Mouse (Mus musculus): ENCODE measurements around the gene Ank. TPM values are rescaled to one million over a fixed set of nuclear protein-coding genes. Genes with fewer than 3 reads are reported as not detected.

Gene Ank
- polyA plus RNA-seq, 1 experiment from 2014 or later: 6.2 TPM

DNA sequence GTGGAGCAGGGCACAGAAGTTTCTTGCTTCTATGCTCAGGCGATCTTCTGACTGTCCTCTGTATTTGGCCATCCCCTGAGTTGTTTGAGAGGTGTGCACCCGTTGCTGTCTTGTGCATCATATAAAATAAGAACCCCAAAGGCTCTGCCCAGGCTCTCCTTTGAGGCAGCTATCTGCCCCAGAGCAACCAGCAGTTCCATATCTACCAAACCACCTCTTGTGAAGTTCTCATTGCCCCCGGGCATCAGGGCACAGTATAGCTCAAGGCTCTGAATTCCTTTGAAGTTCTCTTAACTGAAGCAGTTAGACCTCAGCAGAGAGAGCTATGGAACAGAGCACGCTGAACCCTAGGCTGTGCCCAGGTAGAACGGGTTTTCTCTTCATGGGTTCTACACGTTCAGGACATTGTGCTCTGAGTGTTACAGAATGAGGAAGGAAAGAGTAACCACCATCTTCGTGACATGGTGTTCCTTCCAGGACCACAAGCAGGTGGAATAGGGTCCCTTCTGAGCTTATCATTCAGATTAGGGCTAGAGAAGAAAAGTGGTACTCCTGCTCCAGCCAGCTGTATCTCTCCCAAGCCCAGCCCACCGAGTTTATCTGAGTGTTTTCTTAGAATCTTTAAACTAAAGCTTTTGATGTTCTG lies 25.1 kb downstream of the Ank start:
- H3K4me1 ChIP-seq: peaks cover 40% of the 10 kb centered on the region
- no peak overlapping the region for H3K4me3 ChIP-seq
- DNase-seq (ENCODE audit: low spot score): no peak
- 87% methylated on average over 8 of the region's 8 CpGs for WGBS
- no peaks in the 10 kb centered on the region for H3K36me3 ChIP-seq (replicated peaks)
- no peaks in the 10 kb centered on the region for H3K27me3 ChIP-seq (replicated peaks; ENCODE audit: low read depth, poor library complexity, severe bottlenecking)
- H3K27ac ChIP-seq (replicated peaks): no peak overlapping the region
- H3K9me3 ChIP-seq: no peaks in the 10 kb centered on the region

- Histone ChIP-seq H3K36me3 (replicated peaks) (no peaks in the 10 kb centered on the region), H3K27ac (replicated peaks) (no peak overlapping the region), H3K4me3 (no peak overlapping the region), H3K27me3 (replicated peaks; ENCODE audit: low read depth, poor library complexity, severe bottlenecking) (no peaks in the 10 kb centered on the region), H3K4me1 (peaks cover 40% of the 10 kb centered on the region), H3K9me3 (no peaks in the 10 kb centered on the region)
- WGBS: 92% methylated on average over 10 of the region's 10 CpGs
- no peak for DNase-seq (ENCODE audit: low spot score)
Measured at GRCm38 (mm10) chr15:27492156-27492555, 25.7 kb downstream of the Ank start.

GRCm38 (mm10) chr15:27492734-27493133 lies 26.3 kb downstream of the Ank start:
- H3K4me1 ChIP-seq: peaks cover 40% of the 10 kb centered on the region

GRCm38 (mm10) chr15:27493516-27493915 lies 27.0 kb downstream of the Ank start:
- H3K4me1 ChIP-seq: peaks cover 36% of the 10 kb centered on the region
- H3K36me3 ChIP-seq (replicated peaks): no peaks in the 10 kb centered on the region
- H3K9me3 ChIP-seq: no peaks in the 10 kb centered on the region
- no peak overlapping the region for H3K4me3 ChIP-seq
- no peaks in the 10 kb centered on the region for H3K27me3 ChIP-seq (replicated peaks; ENCODE audit: low read depth, poor library complexity, severe bottlenecking)
- 54% methylated on average over 10 of the region's 10 CpGs for WGBS
- DNase-seq (ENCODE audit: low spot score): no peak
- H3K27ac ChIP-seq (replicated peaks): no peak overlapping the region

More at GRCm38 (mm10) chr15:27492734-27493133, 26.3 kb downstream of the Ank start:
- Histone ChIP-seq H3K9me3 (no peaks in the 10 kb centered on the region), H3K27ac (replicated peaks) (no peak overlapping the region), H3K36me3 (replicated peaks) (no peaks in the 10 kb centered on the region), H3K27me3 (replicated peaks; ENCODE audit: low read depth, poor library complexity, severe bottlenecking) (no peaks in the 10 kb centered on the region), H3K4me3 (no peak overlapping the region)
- 63% methylated on average over 1 of the region's 1 CpGs for WGBS
- DNase-seq (ENCODE audit: low spot score): no peak

GRCm38 (mm10) chr15:27495981-27496401 lies 29.5 kb downstream of the Ank start:
- Histone ChIP-seq H3K4me3 (no peak overlapping the region), H3K4me1 (peaks cover 35% of the 10 kb centered on the region), H3K27ac (replicated peaks) (0 out of 2 replicates have a peak overlapping the region, but pooled peaks have one; percentile 31), H3K36me3 (replicated peaks) (no peaks in the 10 kb centered on the region), H3K9me3 (no peaks in the 10 kb centered on the region), H3K27me3 (replicated peaks; ENCODE audit: low read depth, poor library complexity, severe bottlenecking) (no peaks in the 10 kb centered on the region)
- DNase-seq (ENCODE audit: low spot score): no peak
- WGBS: 57% methylated on average over 5 of the region's 5 CpGs

GRCm38 (mm10) chr15:27496596-27497299 lies 30.3 kb downstream of the Ank start:
- Histone ChIP-seq H3K36me3 (replicated peaks) (no peaks in the 10 kb centered on the region), H3K27ac (replicated peaks) (peak overlapping the region; percentile 37), H3K4me3 (no peak overlapping the region), H3K27me3 (replicated peaks; ENCODE audit: low read depth, poor library complexity, severe bottlenecking) (no peaks in the 10 kb centered on the region), H3K9me3 (no peaks in the 10 kb centered on the region), H3K4me1 (peaks cover 35% of the 10 kb centered on the region)
- DNase-seq (ENCODE audit: low spot score): no peak
- 77% methylated on average over 11 of the region's 11 CpGs for WGBS

- Histone ChIP-seq H3K9me3 (no peaks in the 10 kb centered on the region), H3K27ac (replicated peaks) (peak overlapping the region; percentile 37), H3K27me3 (replicated peaks; ENCODE audit: low read depth, poor library complexity, severe bottlenecking) (no peaks in the 10 kb centered on the region), H3K4me3 (no peak overlapping the region), H3K36me3 (replicated peaks) (no peaks in the 10 kb centered on the region), H3K4me1 (peaks cover 37% of the 10 kb centered on the region)
- WGBS: 65% methylated on average over 7 of the region's 7 CpGs
- DNase-seq (ENCODE audit: low spot score): no peak
Measured at GRCm38 (mm10) chr15:27497300-27497997, 31.0 kb downstream of the Ank start.

GRCm38 (mm10) chr15:27498078-27498477 lies 31.6 kb downstream of the Ank start:
- peaks cover 41% of the 10 kb centered on the region for H3K4me1 ChIP-seq
- no peaks in the 10 kb centered on the region for H3K27me3 ChIP-seq (replicated peaks; ENCODE audit: low read depth, poor library complexity, severe bottlenecking)
- no peaks in the 10 kb centered on the region for H3K36me3 ChIP-seq (replicated peaks)
- no peak overlapping the region for H3K27ac ChIP-seq (replicated peaks)
- WGBS: 84% methylated on average over 5 of the region's 5 CpGs
- no peaks in the 10 kb centered on the region for H3K9me3 ChIP-seq
- no peak for DNase-seq (ENCODE audit: low spot score)
- no peak overlapping the region for H3K4me3 ChIP-seq

GRCm38 (mm10) chr15:27500390-27500789 lies 33.9 kb downstream of the Ank start:
- DNase-seq (ENCODE audit: low spot score): no peak
- H3K4me1 ChIP-seq: peaks cover 34% of the 10 kb centered on the region
- H3K4me3 ChIP-seq: no peak overlapping the region
- no peaks in the 10 kb centered on the region for H3K27me3 ChIP-seq (replicated peaks; ENCODE audit: low read depth, poor library complexity, severe bottlenecking)
- no peak overlapping the region for H3K27ac ChIP-seq (replicated peaks)
- WGBS: 80% methylated on average over 15 of the region's 15 CpGs
- H3K36me3 ChIP-seq (replicated peaks): no peaks in the 10 kb centered on the region
- H3K9me3 ChIP-seq: no peaks in the 10 kb centered on the region

DNA sequence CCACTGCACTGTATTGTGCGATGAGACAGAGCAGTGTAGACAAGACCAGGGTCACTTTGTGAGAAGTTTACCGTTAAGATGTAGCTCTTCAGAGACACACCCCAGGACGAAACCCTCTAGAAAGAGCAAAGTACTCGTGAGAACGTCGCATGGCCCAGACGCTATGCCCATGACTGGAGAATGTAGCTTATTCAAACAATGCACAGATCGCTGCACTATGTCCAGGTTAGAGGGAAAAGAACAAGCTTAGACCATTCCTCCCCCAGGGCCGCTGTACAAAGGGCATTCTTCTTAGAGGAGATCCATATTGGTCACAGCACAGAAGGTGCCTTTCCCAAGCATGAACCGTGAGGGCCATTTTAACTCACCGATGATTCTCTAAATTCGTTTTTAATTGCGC lies 35.9 kb downstream of the Ank start:
- H3K36me3 ChIP-seq (replicated peaks): no peaks in the 10 kb centered on the region
- H3K4me1 ChIP-seq: peaks cover 36% of the 10 kb centered on the region

DNA sequence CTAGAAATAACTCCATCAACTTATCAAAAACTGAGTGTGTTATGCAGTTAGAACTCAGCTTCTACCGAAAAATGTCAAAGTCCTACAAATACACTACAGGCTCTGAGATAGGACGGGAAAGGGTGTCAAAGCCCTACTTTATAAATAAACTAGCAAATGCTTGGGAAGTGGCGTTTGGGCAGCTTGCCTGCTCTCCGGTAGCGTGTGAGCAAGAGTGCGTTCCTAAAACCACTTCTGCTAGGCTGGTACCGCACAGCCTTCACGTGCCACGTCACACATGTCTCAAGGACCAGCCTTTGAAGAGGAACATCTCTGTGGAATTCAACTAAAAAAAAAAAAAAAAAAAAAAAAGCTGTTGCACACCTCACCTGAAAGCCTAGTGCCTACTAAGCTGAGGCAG lies 36.7 kb downstream of the Ank start:
- no peak overlapping the region for H3K4me3 ChIP-seq
- no peak overlapping the region for H3K27ac ChIP-seq (replicated peaks)
- no peaks in the 10 kb centered on the region for H3K36me3 ChIP-seq (replicated peaks)
- no peaks in the 10 kb centered on the region for H3K27me3 ChIP-seq (replicated peaks; ENCODE audit: low read depth, poor library complexity, severe bottlenecking)
- DNase-seq (ENCODE audit: low spot score): no peak
- WGBS: 89% methylated on average over 9 of the region's 9 CpGs
- H3K9me3 ChIP-seq: no peaks in the 10 kb centered on the region
- peaks cover 28% of the 10 kb centered on the region for H3K4me1 ChIP-seq

More for the DNA sequence above, 35.9 kb downstream of the Ank start:
- Histone ChIP-seq H3K4me3 (no peak overlapping the region), H3K9me3 (no peaks in the 10 kb centered on the region), H3K27ac (replicated peaks) (no peak overlapping the region), H3K27me3 (replicated peaks; ENCODE audit: low read depth, poor library complexity, severe bottlenecking) (no peaks in the 10 kb centered on the region)
- WGBS: 90% methylated on average over 13 of the region's 13 CpGs
- DNase-seq (ENCODE audit: low spot score): no peak

DNA sequence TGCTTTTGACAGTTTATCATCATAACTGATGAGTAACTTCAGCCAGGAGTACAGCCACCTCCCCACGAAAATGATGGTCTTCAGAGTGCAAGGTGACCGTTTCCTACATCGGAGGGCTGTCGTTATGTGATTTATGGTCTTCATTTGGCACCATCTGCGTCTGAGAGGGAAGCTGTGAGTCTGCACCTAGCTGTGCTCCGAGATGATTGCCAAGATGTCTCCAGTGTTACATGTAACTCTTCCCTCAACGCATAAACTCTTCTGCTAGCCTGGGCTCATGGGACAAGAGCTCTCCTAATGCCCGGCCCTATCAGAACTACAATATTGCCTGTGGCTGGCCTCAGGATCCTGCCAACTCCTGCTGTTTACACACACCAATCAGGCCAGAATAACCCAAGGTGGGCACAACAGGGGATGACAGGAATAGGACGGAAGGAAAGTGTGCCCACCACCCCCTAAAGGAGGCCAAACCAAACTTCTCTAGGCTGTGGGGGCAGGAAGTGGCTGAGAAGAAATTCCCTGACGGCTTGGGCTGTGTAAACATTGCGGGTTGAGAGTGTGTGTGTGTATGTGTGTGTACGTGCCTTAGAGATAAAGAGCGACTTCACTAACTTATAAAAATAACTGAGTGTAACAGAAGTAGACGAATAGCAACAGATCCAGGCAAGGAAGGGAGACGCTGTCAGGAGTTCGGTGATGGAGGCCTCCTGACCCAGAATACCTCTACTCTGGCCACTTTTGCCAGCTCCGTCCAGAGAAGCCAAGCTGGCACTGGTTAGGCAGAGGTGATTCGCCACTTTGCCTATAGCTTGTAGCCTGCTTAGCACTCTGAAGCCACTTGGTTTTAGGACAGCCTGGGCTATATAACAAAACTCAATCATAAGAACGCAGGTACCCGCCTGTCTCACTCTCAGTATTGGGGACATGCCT lies 37.6 kb downstream of the Ank start:
- H3K27ac ChIP-seq (replicated peaks): no peak overlapping the region
- no peak overlapping the region for H3K4me3 ChIP-seq
- WGBS: 80% methylated on average over 20 of the region's 20 CpGs
- H3K36me3 ChIP-seq (replicated peaks): no peaks in the 10 kb centered on the region
- H3K9me3 ChIP-seq: no peaks in the 10 kb centered on the region
- DNase-seq (ENCODE audit: low spot score): no peak
- H3K4me1 ChIP-seq: peaks cover 28% of the 10 kb centered on the region
- H3K27me3 ChIP-seq (replicated peaks; ENCODE audit: low read depth, poor library complexity, severe bottlenecking): no peaks in the 10 kb centered on the region
